Mouse (Mus musculus) kidney, embryonic 15.5 days (tissue): Measurements from ENCODE around the gene Vps13d. TPM values are rescaled to one million over a fixed set of nuclear protein-coding genes. Genes with fewer than 3 reads are reported as not detected.

Experiments used
- ATAC-seq: fragments of 200-750 bp; cut with Nextera tagmentation; replicated peaks from 2 replicates; pipeline ENCODE4 v1.8.0; 2017; ENCODE audit warnings: moderate TSS enrichment; ENCODE audit not compliant: low FRiP score
- H3K27ac ChIP-seq: fragments of 300-500 bp; sonication (generic); 2 replicates; pipeline ENCODE4 v1.5.1; 2015; ENCODE audit warnings: mild to moderate bottlenecking, inconsistent platforms
- H3K27me3 ChIP-seq: fragments of 300-500 bp; sonication (generic); 2 replicates; pipeline ENCODE4 v1.6.1; 2015; ENCODE audit warnings: inconsistent platforms
- H3K36me3 ChIP-seq: fragments of 300-500 bp; sonication (generic); 2 replicates; pipeline ENCODE4 v1.6.1; 2015; ENCODE audit warnings: inconsistent platforms
- H3K4me1 ChIP-seq: fragments of 300-500 bp; sonication (generic); 2 replicates; pipeline ENCODE4 v1.6.1; 2015; ENCODE audit warnings: inconsistent platforms
- H3K4me2 ChIP-seq: fragments of 300-500 bp; sonication (generic); 2 replicates; pipeline ENCODE4 v1.6.1; 2015; ENCODE audit warnings: moderate library complexity, mild to moderate bottlenecking, inconsistent platforms
- H3K4me3 ChIP-seq: fragments of 300-500 bp; sonication (generic); replicated peaks from 2 replicates; pipeline ENCODE4 v1.5.1; 2015; ENCODE audit warnings: mild to moderate bottlenecking, inconsistent platforms
- H3K9ac ChIP-seq: fragments of 300-500 bp; sonication (generic); 2 replicates; pipeline ENCODE4 v1.6.1; 2015; ENCODE audit warnings: mild to moderate bottlenecking, inconsistent platforms
- H3K9me3 ChIP-seq: fragments of 300-500 bp; sonication (generic); replicated peaks from 2 replicates; pipeline ENCODE4 v1.6.1; 2016; ENCODE audit warnings: inconsistent platforms
- WGBS: fragments of 180-500 bp; shearing (Covaris S2); methylation state at CpG from one replicate; pipeline ENCODE4 v1.1.7; 2015; ENCODE audit warnings: mixed read lengths; 5-methylcytosine and 5-hydroxymethylcytosine counted together
- polyA plus RNA-seq: library from polyadenylated mRNA; unstranded; fragments of >200 nt; fragmentation: Nextera tagmentation; extraction: Ambion mirVana; gene quantifications from 2 replicates; pipeline ENCODE4 v1.2.1, GENCODE M21; 2015

Gene Vps13d
- 9.9 and 10.1 TPM in 2 replicates for polyA plus RNA-seq

DNA sequence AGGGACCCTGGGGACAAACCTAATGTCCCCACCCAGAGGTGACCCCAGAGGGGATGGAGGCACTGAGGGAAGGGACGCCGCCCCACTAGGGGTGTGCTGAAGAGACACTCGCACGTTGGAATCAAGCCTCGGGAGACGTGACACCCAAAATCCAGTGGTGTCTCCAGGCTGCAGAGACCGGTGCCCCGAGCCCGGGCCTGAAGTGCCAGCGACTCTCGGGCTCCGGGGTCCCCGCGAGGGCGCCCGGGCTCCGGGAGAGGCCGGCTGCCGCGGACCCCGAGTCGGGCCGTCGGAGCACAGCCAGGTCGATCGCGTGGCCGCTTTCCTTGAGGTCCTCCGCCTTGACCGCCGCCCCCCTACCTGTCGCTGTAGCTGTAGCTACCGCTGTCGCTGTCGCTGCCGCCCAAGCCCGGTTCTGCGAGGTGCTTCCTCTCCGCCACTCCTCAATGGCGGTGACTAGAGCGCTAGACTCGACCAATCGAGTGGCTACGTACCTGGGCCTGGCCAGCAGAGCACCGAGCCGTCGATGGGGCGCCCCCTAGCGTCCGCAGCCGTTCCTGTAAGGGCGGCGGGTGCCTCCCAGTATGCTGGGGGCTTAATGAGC, at the start of gene Vps13d:
Gene Vps13d, minus strand, starts transcription at position 447 of the 604 bp plus-strand sequence.
- under 1% methylated on average over 53 of the region's 53 CpGs for WGBS
- ATAC-seq, result peak; percentile 94
- Histone ChIP-seq H3K4me1 (peaks cover 23% of the 10 kb centered on the region), H3K27ac (peak within 1 kb of the TSS; percentile 79), H3K36me3 (peaks cover 11% of the 10 kb centered on the region), H3K4me3 (peak within 1 kb of the TSS; percentile 96), H3K4me2 (peak within 1 kb of the TSS; percentile 86), H3K9me3 (no peaks in the 10 kb centered on the region), H3K27me3 (no peaks in the 10 kb centered on the region), H3K9ac (peak within 1 kb of the TSS; percentile 86)

DNA sequence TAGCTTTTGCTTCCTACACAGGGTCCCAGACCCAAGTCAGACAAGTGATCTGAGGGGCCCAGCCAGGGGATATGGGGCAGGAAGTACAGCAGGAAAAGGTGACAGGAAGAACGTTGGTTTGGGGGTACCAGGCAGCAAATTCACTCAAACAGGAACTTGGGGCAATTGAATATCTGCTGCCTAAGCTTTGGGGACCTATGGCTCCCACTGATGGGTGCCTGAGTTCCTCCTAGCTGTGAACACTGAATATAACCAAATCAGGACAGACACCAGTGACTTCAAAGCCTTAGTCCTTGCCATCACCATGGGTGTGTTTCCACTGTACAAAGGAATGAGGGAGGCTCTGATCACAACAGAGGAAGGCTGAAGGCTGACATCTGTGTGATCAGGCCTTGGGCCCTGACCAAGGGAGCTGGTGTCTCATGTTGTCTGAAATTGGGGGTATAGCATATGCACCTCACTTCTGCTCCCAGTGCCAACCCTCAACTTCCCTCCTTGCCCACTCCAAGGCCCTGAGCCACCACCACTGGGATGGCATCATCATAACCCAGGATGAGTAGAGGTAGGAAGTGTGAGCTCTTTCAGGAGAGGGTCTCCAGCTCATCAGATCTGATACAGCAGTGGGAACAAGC, 48.0 kb upstream of the Vps13d start:
- H3K27ac ChIP-seq, result no peak overlapping the region
- no peak overlapping the region for H3K4me3 ChIP-seq
- no peaks in the 10 kb centered on the region for H3K36me3 ChIP-seq
- H3K9ac ChIP-seq, result no peak overlapping the region
- ATAC-seq, result no peak
- no peak overlapping the region for H3K4me2 ChIP-seq
- H3K4me1 ChIP-seq, result peaks cover 35% of the 10 kb centered on the region
- whole genome bisulfite sequencing, result 36% methylated on average over 1 of the region's 1 CpGs
- H3K9me3 ChIP-seq, result no peaks in the 10 kb centered on the region
- H3K27me3 ChIP-seq, result peaks cover 29% of the 10 kb centered on the region

DNA sequence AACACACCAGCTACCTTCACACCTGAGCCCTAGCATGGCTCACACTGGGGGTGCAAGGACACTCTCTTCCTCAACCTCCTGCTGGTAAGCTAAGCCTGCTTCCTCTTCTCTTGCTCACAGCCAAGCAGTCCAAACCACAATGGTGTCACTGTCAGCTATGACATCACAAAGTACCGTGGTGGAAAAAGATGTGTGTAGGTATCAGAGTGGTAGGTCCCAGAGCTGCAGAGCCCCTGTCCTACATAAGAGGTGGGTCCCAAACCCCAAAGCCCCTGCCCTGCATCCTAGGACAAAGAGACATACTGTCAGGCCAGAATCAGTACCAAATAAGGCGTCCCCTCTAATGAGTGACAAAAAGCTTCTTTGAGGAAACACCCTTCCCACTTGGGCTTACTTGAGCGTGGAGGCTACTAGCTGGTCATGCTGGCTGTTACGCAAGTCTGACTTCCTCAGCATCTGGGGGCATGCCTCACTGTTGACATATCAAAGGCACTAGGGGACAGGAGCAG, 46.0 kb upstream of the Vps13d start:
- WGBS, result 52% methylated on average over 4 of the region's 4 CpGs
- peaks cover 9% of the 10 kb centered on the region for H3K27me3 ChIP-seq
- ATAC-seq, result 0 out of 2 replicates have a peak, but pooled peaks have one; percentile 22

DNA sequence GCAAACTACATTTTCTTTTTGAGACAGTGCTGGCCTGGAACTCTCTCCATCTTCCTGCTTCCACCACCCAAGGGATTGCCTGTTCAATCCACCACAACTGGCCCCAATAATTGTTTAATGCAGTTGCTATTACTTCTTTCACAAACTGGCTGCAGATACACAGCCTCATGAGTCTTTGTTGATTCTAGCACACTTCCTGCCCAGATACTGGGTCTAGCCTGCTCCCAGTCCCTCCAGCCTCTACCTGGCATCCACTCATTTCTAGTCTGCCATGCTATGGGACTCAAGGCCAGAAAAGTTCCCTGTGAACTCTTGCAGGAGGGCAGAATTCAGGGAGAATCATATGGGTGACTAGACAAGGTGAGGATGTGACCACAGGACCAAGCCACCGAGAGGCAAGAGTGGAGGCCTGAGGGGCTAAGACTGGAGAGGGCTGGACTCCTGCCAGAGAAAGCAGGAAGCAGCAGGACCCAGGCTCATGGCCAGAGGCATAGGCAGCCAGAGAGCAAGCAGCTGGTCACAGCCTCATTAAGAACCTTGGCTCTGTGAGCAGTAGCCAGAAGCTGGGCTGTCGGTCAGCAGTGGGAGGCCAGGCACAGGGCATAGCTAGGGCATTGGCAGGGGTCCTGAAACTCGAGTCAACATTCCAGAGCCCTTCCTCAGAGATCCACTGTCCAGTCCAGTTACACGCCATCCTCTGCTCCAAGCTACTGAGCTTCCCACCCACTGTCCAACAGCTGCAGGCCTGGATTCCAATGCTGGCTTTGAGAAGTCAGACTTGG, 44.4 kb upstream of the Vps13d start:
- Histone ChIP-seq H3K9ac (no peak overlapping the region), H3K4me2 (no peak overlapping the region), H3K36me3 (no peaks in the 10 kb centered on the region), H3K27ac (peak overlapping the region; percentile 76), H3K4me1 (peaks cover 20% of the 10 kb centered on the region), H3K9me3 (no peaks in the 10 kb centered on the region), H3K4me3 (no peak overlapping the region), H3K27me3 (no peaks in the 10 kb centered on the region)
- WGBS, result 16% methylated on average over 4 of the region's 4 CpGs
- ATAC-seq, result peak; percentile 87

More for the DNA sequence above, 46.0 kb upstream of the Vps13d start:
- Histone ChIP-seq H3K36me3 (no peaks in the 10 kb centered on the region), H3K4me2 (no peak overlapping the region), H3K9me3 (no peaks in the 10 kb centered on the region), H3K9ac (no peak overlapping the region), H3K27ac (no peak overlapping the region), H3K4me3 (no peak overlapping the region), H3K4me1 (peaks cover 23% of the 10 kb centered on the region)

DNA sequence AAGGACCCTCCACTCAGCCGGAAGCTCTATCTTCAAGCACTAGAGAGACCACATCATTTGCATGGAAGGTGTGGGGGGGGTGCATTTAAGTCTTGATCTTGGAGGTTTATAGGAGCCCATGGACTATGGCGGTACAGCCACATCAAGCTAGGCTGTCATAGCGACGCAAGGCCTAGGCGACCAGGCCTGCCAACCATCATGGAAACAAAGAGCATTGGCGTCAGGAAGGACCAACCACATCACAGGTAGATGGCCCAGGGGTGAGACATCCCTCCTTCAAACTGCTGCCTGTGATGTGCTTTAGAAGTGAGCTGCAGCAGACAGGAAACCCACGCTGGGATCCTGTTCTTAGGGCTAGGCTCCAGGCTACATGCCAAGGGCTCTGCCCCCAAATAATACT, 41.2 kb upstream of the Vps13d start:
- Histone ChIP-seq H3K4me1 (peaks cover 17% of the 10 kb centered on the region), H3K27ac (no peak overlapping the region), H3K36me3 (no peaks in the 10 kb centered on the region), H3K4me3 (no peak overlapping the region), H3K27me3 (no peaks in the 10 kb centered on the region), H3K9me3 (no peaks in the 10 kb centered on the region), H3K9ac (no peak overlapping the region), H3K4me2 (no peak overlapping the region)
- no peak for ATAC-seq
- WGBS, result 88% methylated on average over 7 of the region's 7 CpGs

DNA sequence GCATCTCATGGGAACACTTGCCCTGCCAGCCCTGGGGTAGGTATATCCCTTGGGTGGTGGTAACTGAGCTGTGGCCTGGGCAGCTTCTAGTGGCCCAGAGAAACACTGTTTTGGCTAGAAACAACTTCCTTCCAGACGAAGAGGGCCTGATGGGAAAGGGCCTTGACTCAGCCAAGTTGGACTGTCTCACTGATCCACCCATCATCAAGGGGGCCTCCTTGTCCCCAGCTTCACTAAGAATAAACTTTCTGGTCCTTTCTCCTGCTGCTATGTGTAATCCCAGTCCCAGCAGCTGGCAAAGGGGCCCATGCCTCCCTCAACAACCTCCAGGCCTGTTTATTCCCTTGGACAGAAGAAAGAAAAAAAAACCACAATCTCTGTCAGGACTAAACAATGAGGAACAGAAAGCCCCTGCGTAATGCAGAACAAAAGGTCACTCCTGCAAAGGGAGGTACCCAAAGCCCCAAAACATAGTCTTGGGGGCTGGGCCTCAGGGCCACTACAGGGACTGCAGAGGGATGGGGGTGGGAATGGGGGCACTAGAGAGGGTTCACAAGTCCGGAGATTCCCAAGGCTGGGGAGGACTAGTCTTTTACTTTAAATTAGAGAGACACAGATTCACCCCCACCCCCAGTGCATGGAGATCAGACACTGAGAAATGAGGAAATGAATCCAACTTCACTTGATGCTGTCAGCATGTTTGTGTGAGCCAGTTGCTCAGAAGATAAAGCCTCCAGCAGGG, 38.9 kb upstream of the Vps13d start:
- Histone ChIP-seq H3K4me1 (no peaks in the 10 kb centered on the region), H3K36me3 (no peaks in the 10 kb centered on the region), H3K9me3 (no peaks in the 10 kb centered on the region), H3K4me3 (no peak overlapping the region), H3K27ac (no peak overlapping the region), H3K27me3 (no peaks in the 10 kb centered on the region), H3K4me2 (no peak overlapping the region), H3K9ac (no peak overlapping the region)
- WGBS, result 48% methylated on average over 3 of the region's 3 CpGs
- ATAC-seq, result no peak

DNA sequence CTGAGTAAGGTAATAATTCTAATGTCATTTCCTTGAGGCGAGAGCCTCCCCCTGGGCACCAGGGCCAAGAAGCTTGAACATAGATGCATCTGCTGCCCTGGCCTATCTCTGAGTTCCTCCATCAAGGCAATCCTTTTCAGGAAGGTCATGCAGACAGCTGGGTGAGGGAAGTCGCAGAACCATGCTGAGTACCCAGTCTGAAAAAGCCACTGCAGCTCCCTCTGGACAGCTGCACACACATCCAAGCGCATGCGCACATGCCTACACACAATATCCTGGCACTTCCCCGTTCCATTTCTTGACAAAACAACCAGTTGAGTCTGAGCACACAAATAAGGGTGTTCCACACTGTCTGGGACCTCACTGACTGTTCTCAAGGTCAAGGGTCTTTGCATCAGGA, 36.9 kb upstream of the Vps13d start:
- H3K4me3 ChIP-seq, result no peak overlapping the region
- H3K4me1 ChIP-seq, result no peaks in the 10 kb centered on the region
- no peak overlapping the region for H3K4me2 ChIP-seq
- H3K27ac ChIP-seq, result no peak overlapping the region
- no peak for ATAC-seq
- no peaks in the 10 kb centered on the region for H3K9me3 ChIP-seq
- H3K9ac ChIP-seq, result no peak overlapping the region
- H3K27me3 ChIP-seq, result no peaks in the 10 kb centered on the region
- WGBS, result 85% methylated on average over 5 of the region's 5 CpGs
- H3K36me3 ChIP-seq, result no peaks in the 10 kb centered on the region

DNA sequence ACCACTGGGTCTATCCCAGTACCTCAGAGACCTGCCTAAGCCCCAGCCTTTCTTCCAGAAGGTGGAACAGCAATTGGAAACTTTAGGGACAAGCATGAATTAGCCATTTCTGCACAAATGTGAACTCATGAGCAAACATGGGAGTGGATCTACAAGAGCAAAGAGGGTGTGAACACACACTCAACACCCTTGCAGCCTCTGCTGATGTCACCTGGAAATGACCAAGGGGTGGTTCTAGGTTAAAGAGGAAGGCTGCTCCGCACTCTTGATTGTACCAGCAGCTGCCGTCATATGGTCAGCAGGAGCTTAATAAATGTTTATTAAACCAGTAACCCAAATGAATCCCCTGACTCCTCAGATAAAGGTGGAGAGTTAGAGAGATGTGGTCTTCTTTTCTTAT, 35.8 kb upstream of the Vps13d start:
- WGBS, result 83% methylated on average over 2 of the region's 2 CpGs

DNA sequence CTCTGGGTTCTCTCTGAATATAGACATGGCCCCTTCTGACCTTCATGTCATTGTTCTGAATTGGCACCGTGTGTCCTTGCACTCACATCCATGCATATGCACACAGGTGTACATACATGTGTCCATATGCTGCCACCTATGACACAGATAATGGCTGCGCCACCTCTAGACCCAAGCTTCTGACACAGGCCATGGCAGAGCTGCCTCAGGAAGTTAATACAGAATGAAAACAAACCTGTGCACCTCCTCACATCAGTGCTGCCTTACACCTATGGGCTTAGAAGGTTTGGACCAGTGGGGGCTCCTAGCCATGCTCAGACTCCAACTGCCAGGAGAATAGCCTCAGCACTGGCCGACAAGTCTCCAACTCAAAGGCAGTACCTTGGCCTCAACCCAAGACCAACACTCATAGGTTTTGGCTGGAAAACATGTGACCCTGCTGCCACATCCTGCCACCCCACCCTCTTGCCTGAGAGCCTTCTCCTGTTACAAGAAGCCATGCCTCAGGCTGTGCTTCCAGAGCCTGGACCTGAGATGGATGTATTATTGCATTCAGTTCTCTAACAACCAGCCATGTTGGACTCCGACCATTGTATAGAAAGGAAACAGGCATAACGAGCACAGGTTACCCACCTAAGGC, 34.8 kb upstream of the Vps13d start:
- H3K27ac ChIP-seq, result no peak overlapping the region
- no peaks in the 10 kb centered on the region for H3K9me3 ChIP-seq
- H3K4me2 ChIP-seq, result no peak overlapping the region
- ATAC-seq, result no peak
- 88% methylated on average over 5 of the region's 5 CpGs for WGBS
- no peaks in the 10 kb centered on the region for H3K4me1 ChIP-seq
- H3K27me3 ChIP-seq, result no peaks in the 10 kb centered on the region
- no peaks in the 10 kb centered on the region for H3K36me3 ChIP-seq
- no peak overlapping the region for H3K4me3 ChIP-seq
- no peak overlapping the region for H3K9ac ChIP-seq

More for the DNA sequence above, 35.8 kb upstream of the Vps13d start:
- Histone ChIP-seq H3K4me1 (no peaks in the 10 kb centered on the region), H3K9ac (no peak overlapping the region), H3K27me3 (no peaks in the 10 kb centered on the region), H3K36me3 (no peaks in the 10 kb centered on the region), H3K4me3 (no peak overlapping the region), H3K27ac (no peak overlapping the region), H3K4me2 (no peak overlapping the region), H3K9me3 (no peaks in the 10 kb centered on the region)
- no peak for ATAC-seq

DNA sequence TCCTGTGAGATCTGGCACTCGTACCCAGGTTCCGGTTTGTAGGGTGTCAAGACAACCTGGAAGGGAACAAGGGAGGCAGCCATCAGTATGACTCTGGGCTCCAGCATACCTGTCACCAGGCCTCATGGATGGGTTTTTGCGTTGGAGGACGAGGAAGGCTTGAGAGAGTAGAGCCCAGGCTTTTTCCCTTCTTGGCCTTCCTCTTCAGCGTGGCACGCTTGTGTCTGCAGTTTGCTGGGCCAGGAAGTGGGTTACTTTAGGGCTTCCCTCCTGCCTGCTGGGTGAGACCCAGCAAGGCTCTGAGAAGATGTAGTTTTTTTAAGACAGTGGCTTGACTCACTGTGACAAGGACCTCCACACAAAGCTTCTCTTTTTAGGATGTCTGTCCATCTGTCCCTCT, 34.2 kb upstream of the Vps13d start:
- Histone ChIP-seq H3K4me1 (no peaks in the 10 kb centered on the region), H3K27me3 (no peaks in the 10 kb centered on the region), H3K4me3 (no peak overlapping the region), H3K9ac (no peak overlapping the region), H3K27ac (no peak overlapping the region), H3K36me3 (no peaks in the 10 kb centered on the region), H3K4me2 (no peak overlapping the region), H3K9me3 (no peaks in the 10 kb centered on the region)
- WGBS, result 91% methylated on average over 6 of the region's 6 CpGs
- no peak for ATAC-seq

DNA sequence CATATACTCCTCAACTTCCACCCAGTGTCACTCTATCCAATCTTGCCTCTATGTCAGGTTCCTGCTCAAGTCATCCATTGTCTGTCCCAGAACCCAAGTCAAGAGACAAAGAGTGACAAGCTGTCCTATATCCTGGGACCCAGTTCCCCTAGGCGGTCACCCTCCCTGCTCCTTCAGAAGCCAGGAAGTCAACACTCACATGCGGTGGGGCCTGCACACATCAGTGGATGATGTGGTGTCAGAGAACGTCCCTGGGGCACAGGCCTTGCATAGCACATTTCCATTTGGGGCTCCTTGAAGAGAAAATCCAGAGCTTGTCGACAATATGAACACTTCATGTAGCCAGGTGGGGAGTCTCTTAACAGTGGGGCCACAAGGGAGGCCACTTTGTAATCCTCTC, 29.8 kb upstream of the Vps13d start:
- H3K4me3 ChIP-seq, result no peak overlapping the region
- H3K9ac ChIP-seq, result no peak overlapping the region
- H3K4me1 ChIP-seq, result no peaks in the 10 kb centered on the region
- H3K9me3 ChIP-seq, result no peaks in the 10 kb centered on the region
- no peak for ATAC-seq
- H3K4me2 ChIP-seq, result no peak overlapping the region
- H3K27ac ChIP-seq, result no peak overlapping the region
- H3K27me3 ChIP-seq, result no peaks in the 10 kb centered on the region
- H3K36me3 ChIP-seq, result no peaks in the 10 kb centered on the region
- 89% methylated on average over 4 of the region's 4 CpGs for WGBS
